Mouse (Mus musculus) liver, postnatal 0 days (tissue): ENCODE data around the gene Daxx. TPM values are rescaled to one million over a fixed set of nuclear protein-coding genes. Genes with fewer than 3 reads are reported as not detected.
"Not testable (repeated sequence)": the region's sequence is repeated elsewhere in the genome, so short reads cannot be mapped to it uniquely, and the experiment has no call there.

ENCODE experiments used
- ATAC-seq: fragments of 200-750 bp; cut with Nextera tagmentation; 2 replicates; pipeline ENCODE4 v1.8.0; 2017; ENCODE audit warnings: mild to moderate bottlenecking, moderate library complexity
- DNase-seq: peaks from one replicate; pipeline ENCODE4 v3.0.0-alpha.2; 2016
- H3K27ac ChIP-seq: fragments of 300-500 bp; sonication (generic); 2 replicates; pipeline ENCODE4 v1.5.1; 2014; ENCODE audit warnings: antibody characterized with exemption, moderate library complexity, mild to moderate bottlenecking, low read depth
- H3K27me3 ChIP-seq: fragments of 300-500 bp; sonication (generic); 2 replicates; pipeline ENCODE4 v1.6.1; 2014; ENCODE audit warnings: low read length, control low read depth, mixed read lengths; ENCODE audit not compliant: insufficient read depth
- H3K36me3 ChIP-seq: fragments of 300-500 bp; sonication (generic); replicated peaks from 2 replicates; pipeline ENCODE4 v1.6.1; 2014; ENCODE audit warnings: mild to moderate bottlenecking, control low read depth, low read length, moderate library complexity, mixed read lengths; ENCODE audit not compliant: insufficient read depth
- H3K4me1 ChIP-seq: fragments of 300-500 bp; sonication (generic); 2 replicates; pipeline ENCODE4 v1.6.1; 2014; ENCODE audit warnings: antibody characterized with exemption, mild to moderate bottlenecking, control low read depth; ENCODE audit not compliant: insufficient read depth
- H3K4me2 ChIP-seq: fragments of 300-500 bp; sonication (generic); 2 replicates; pipeline ENCODE4 v1.6.1; 2014; ENCODE audit warnings: low read depth, mild to moderate bottlenecking, low read length, moderate library complexity, mixed read lengths
- H3K4me3 ChIP-seq: fragments of 300-500 bp; sonication (generic); 2 replicates; pipeline ENCODE4 v1.5.1; 2014; ENCODE audit warnings: low read depth, low read length
- H3K9ac ChIP-seq: fragments of 300-500 bp; sonication (generic); replicated peaks from 2 replicates; pipeline ENCODE4 v1.6.1; 2014; ENCODE audit warnings: mild to moderate bottlenecking, moderate library complexity
- H3K9me3 ChIP-seq: fragments of 300-500 bp; sonication (generic); 2 replicates; pipeline ENCODE4 v1.6.1; 2016; ENCODE audit warnings: mild to moderate bottlenecking, control low read depth, low read length, mixed read lengths
- CTCF ChIP-seq: sonication (generic); IDR thresholded peaks from 2 replicates; pipeline ENCODE4 v1.5.1; 2016; ENCODE audit warnings: antibody characterized with exemption, low read depth
- EP300 ChIP-seq: IDR thresholded peaks from 2 replicates; pipeline ENCODE4 v1.6.1; 2016; ENCODE audit warnings: antibody characterized with exemption, low read depth, mild to moderate bottlenecking
- WGBS: fragments of 180-500 bp; shearing (Covaris S2); extraction: QIAGEN DNeasy Blood & Tissue Kit; methylation state at CpG from one replicate; pipeline ENCODE4 v1.1.7; 2014; ENCODE audit not compliant: insufficient replicate concordance; 5-methylcytosine and 5-hydroxymethylcytosine counted together
- polyA plus RNA-seq: library from polyadenylated mRNA; unstranded; fragments of >200 nt; fragmentation: Nextera tagmentation; extraction: Ambion mirVana; gene quantifications from 2 replicates; pipeline ENCODE4 v1.2.1, GENCODE M21; 2015

Gene Daxx
- polyA plus RNA-seq, 1 experiment from 2014 or later = 12.6 TPM

DNA sequence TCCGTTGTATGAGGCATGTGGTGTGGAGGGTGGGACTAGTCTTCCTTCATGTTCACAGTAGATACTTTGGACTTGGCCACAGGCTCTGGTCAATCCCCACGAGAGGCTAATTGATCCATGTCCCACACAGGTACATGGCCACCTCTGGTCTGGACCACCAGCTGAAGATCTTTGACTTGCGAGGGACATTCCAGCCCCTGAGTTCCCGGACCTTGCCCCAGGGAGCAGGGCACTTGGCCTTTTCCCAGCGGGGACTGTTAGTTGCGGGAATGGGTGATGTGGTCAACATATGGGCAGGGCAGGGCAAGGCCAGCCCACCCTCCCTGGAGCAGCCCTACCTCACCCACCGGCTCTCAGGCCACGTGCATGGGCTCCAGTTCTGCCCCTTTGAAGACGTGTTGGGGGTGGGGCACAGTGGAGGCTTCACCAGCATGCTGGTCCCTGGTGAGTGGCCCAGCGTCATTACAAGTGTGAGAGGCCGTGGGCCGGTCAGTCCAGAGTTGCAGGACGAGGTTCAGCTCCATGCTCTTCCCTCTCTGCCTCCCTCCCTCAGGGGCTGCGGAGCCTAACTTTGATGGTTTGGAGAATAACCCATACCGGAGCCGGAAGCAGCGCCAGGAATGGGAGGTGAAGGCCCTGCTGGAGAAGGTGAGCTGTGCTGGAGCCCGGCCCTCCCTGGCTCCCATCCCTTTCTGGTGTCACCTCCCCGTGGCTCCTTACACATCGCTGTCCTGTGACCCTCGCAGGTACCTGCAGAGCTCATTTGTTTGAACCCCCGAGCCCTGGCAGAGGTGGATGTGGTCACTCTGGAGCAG is 39.1 kb downstream of the Daxx start:
- no peak; the same call in 1 of the 2 replicates for ATAC-seq
- no peak for DNase-seq
- 82% methylated on average over 22 of the region's 22 CpGs for WGBS
- TF ChIP-seq CTCF = no peak
- no peak for TF ChIP-seq EP300
- peaks cover 34% of the 10 kb centered on the region for H3K4me1 ChIP-seq
- no peaks in the 10 kb centered on the region for H3K27me3 ChIP-seq
- H3K27ac ChIP-seq = peak overlapping the region; percentile 45; the same call in 1 of the 2 replicates
- H3K4me3 ChIP-seq = no peak overlapping the region
- no peak overlapping the region for H3K4me2 ChIP-seq
- peaks cover 20% of the 10 kb centered on the region for H3K36me3 ChIP-seq
- no peaks in the 10 kb centered on the region for H3K9me3 ChIP-seq
- no peak overlapping the region for H3K9ac ChIP-seq

DNA sequence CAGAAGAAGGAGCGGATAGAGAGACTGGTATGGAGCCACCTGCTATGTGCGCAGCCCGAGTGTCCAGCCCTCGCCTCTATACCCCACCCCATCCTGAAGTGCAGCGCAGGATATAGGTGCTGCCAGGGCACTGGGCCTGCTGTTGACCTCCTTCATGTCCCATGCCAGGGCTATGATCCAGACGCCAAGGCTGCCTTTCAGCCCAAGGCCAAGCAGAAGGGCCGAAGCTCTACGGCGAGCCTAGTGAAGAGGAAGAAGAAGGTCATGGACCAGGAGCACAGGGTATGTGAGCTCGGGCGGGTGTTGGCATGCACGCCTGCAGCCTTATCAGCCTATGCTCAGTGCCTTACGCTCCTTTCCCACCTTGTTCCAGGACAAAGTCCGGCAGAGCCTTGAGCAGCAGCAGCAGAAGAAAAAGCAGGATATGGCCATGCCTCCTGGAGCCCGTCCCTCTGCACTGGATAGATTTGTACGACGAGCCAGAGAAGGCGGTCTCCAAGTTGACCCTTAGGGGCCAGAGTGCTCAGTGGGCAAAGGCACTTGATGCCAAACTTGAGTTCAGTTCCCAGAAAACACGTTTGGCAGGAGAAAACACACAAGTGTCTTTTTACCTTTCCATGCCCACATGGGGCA is 39.8 kb downstream of the Daxx start:
- H3K27ac ChIP-seq = no peak overlapping the region
- H3K36me3 ChIP-seq = peaks cover 22% of the 10 kb centered on the region
- H3K4me2 ChIP-seq = no peak overlapping the region
- WGBS = 80% methylated on average over 19 of the region's 19 CpGs
- H3K27me3 ChIP-seq = no peaks in the 10 kb centered on the region
- TF ChIP-seq EP300 = no peak
- no peak for TF ChIP-seq CTCF
- ATAC-seq = no peak
- H3K4me3 ChIP-seq = no peak overlapping the region
- no peak for DNase-seq
- no peak overlapping the region for H3K9ac ChIP-seq
- H3K4me1 ChIP-seq = peaks cover 41% of the 10 kb centered on the region
- no peaks in the 10 kb centered on the region for H3K9me3 ChIP-seq

DNA sequence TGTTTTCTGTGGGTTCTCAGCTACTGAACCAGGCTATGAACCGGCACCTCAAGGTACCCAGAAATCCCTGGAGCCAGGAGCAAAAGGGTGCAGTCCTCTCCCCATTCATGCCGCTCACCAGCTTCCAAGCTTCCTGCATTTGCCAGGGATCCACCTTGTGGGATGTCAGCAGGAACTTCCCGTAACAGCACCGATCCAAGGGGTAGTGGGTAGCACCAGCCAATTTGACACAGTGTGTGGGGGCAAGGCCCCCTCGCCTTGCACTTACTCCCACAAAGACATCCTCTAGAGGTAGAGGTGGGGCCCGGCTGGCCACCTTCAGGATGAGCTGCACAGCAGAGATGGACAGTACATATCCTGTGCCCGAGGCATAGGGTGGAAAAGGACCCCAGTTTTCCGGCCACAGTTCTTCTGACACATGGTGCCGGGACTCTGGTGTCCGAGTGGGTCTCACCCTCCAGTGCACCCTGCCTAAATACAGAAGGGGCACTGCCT is 41.0 kb downstream of the Daxx start:
- H3K27ac ChIP-seq = peak overlapping the region; percentile 66; the same call in 1 of the 2 replicates
- peaks cover 45% of the 10 kb centered on the region for H3K4me1 ChIP-seq
- peaks cover 22% of the 10 kb centered on the region for H3K36me3 ChIP-seq
- H3K27me3 ChIP-seq = no peaks in the 10 kb centered on the region
- peak overlapping the region; percentile 96 for H3K4me2 ChIP-seq
- no peaks in the 10 kb centered on the region for H3K9me3 ChIP-seq
- ATAC-seq = no peak
- TF ChIP-seq EP300 (no peak), CTCF (no peak)
- 0 out of 2 replicates have a peak overlapping the region, but pooled peaks have one; percentile 52 for H3K4me3 ChIP-seq
- H3K9ac ChIP-seq = peak overlapping the region; percentile 65; the same call in 1 of the 2 replicates
- no peak for DNase-seq
- 75% methylated on average over 10 of the region's 10 CpGs for WGBS

DNA sequence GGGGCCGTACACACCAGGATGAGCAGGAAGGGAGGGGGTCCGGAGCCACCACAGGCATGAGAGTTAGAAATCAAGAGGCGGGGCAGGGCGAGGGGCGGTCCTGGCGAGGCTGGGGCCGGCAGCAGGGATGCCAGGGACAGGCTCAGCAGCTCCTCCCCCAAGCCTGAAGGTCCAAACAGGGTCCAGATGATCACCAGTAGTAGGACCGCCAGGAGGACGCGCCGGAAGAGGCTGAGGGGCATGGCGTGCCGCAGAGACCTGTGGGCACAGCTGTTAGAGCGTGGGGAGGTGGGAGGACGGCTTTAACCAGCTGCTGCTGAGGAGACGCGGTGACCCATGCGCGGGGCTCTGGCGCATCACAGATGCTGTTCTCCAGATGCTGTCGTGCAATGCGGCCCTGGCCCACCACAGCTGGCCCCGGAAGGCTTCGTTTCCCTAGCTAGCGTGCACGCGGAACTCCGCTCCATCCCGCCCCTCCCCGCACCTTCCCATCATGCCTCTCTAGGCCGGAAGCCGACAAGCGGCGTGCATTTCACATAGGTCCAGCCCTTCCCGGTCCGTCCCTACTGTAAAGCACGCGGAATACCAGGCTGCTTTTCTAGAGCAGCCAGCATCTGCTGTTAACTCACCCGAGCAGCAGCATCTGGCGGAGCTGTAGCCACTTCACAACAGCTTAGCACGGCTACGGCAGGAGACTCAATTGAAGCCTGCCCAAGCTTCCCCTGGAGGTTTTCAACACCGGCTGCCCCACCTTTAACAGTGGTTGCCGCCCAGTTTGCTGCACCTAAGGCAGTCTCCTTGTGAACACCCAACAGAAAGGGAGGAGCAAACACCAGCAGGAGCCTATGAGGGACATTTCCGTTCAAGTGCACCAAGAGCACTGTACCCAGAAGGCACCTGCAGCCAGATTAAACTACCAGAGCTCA is 42.1 kb downstream of the Daxx start, which contains the start of gene B3galt4:
Gene B3galt4 (minus strand): TSS at position 468 of the 926 bp plus-strand sequence.
- no peaks in the 10 kb centered on the region for H3K27me3 ChIP-seq
- ATAC-seq (peak; percentile 51), DNase-seq (peak; percentile 88)
- 2% methylated on average over 45 of the region's 45 CpGs for WGBS
- 0 out of 2 replicates have a peak, but pooled peaks have one; percentile 1 for TF ChIP-seq CTCF
- TF ChIP-seq EP300 = no peak; the same call in 1 of the 2 replicates
- peak within 1 kb of the TSS; percentile 96 for H3K4me2 ChIP-seq
- H3K4me1 ChIP-seq = peaks cover 45% of the 10 kb centered on the region
- no peaks in the 10 kb centered on the region for H3K9me3 ChIP-seq
- H3K9ac ChIP-seq = peak within 1 kb of the TSS; percentile 65
- peaks cover 22% of the 10 kb centered on the region for H3K36me3 ChIP-seq
- peak within 1 kb of the TSS; percentile 52 for H3K4me3 ChIP-seq
- H3K27ac ChIP-seq = peak within 1 kb of the TSS; percentile 66

DNA sequence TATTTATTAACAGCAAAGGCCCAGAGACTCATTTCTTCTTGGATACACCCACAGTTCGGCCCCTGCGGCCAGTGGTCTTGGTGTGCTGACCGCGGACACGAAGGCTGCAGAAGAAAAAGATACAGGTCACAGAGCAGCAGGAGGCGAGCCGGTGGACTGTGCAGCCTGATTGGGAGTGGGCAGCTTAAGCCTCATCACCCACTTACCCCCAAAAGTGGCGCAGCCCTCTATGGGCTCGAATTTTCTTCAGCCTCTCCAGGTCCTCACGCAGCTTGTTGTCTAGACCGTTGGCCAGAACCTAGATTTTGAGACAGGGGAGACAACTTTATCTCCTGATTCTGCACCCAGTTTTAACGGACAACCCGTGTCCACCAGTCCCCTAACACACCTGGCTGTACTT is 42.8 kb downstream of the Daxx start:
- Histone ChIP-seq H3K36me3 (peaks cover 22% of the 10 kb centered on the region), H3K4me1 (peaks cover 51% of the 10 kb centered on the region), H3K27ac (peak overlapping the region; percentile 66), H3K9ac (0 out of 2 replicates have a peak overlapping the region, but pooled peaks have one; percentile 65), H3K4me2 (peak overlapping the region; percentile 96), H3K4me3 (peak overlapping the region; percentile 52; the same call in 1 of the 2 replicates)
- WGBS = 70% methylated on average over 13 of the region's 13 CpGs
- not testable (repeated sequence) for DNase-seq, ATAC-seq, H3K9me3 ChIP-seq, H3K27me3 ChIP-seq
